Mouse (Mus musculus): ENCODE measurements around the gene Olfr994. TPM values are rescaled to one million over a fixed set of nuclear protein-coding genes. Genes with fewer than 3 reads are reported as not detected.

Gene Olfr994
- polyA plus RNA-seq (2014; fragmentation: Nextera tagmentation; extraction: Ambion mirVana) = not detected in 2 replicates

- no peak within 1 kb of the TSS for H3K9ac ChIP-seq (ENCODE audit: low read depth, low read length)
- no peaks in the 10 kb centered on the region for H3K36me3 ChIP-seq (ENCODE audit: control insufficient read depth, insufficient read depth, low read length)
- no peak within 1 kb of the TSS for H3K4me3 ChIP-seq (ENCODE audit: low read depth, low read length)
- H3K4me1 ChIP-seq (replicated peaks; ENCODE audit: control insufficient read depth, insufficient read depth, low read length) = no peaks in the 10 kb centered on the region
- no peak for ATAC-seq (ENCODE audit: low FRiP score)
- no peaks in the 10 kb centered on the region for H3K9me3 ChIP-seq (ENCODE audit: control insufficient read depth, low read length)
- WGBS = 88% methylated on average over 3 of the region's 3 CpGs
- DNase-seq (ENCODE audit: low spot score) = no peak
- H3K4me2 ChIP-seq (replicated peaks; ENCODE audit: low read depth, low read length) = no peak within 1 kb of the TSS
- H3K27me3 ChIP-seq (ENCODE audit: control insufficient read depth, insufficient read depth, low read length) = no peaks in the 10 kb centered on the region
- no peak within 1 kb of the TSS for H3K27ac ChIP-seq (ENCODE audit: low read depth, low read length)
These were observed at the start of gene Olfr994 for GRCm38 (mm10) chr2:85436351-85436750. Gene Olfr994 (minus strand): TSS chr2:85436451.

GRCm38 (mm10) chr2:85466801-85467325 is 30.6 kb upstream of the Olfr994 start:
- Histone ChIP-seq H3K27me3 (ENCODE audit: control insufficient read depth, insufficient read depth, low read length) (no peaks in the 10 kb centered on the region), H3K9me3 (ENCODE audit: control insufficient read depth, low read length) (no peaks in the 10 kb centered on the region), H3K4me1 (replicated peaks; ENCODE audit: control insufficient read depth, insufficient read depth, low read length) (no peaks in the 10 kb centered on the region), H3K9ac (ENCODE audit: low read depth, low read length) (no peak overlapping the region), H3K36me3 (ENCODE audit: control insufficient read depth, insufficient read depth, low read length) (no peaks in the 10 kb centered on the region), H3K27ac (ENCODE audit: low read depth, low read length) (no peak overlapping the region), H3K4me3 (ENCODE audit: low read depth, low read length) (no peak overlapping the region), H3K4me2 (replicated peaks; ENCODE audit: low read depth, low read length) (no peak overlapping the region)
- DNase-seq (ENCODE audit: low spot score) (no peak), ATAC-seq (ENCODE audit: low FRiP score) (no peak)
- WGBS = 90% methylated on average over 3 of the region's 3 CpGs

- no peaks in the 10 kb centered on the region for H3K36me3 ChIP-seq (ENCODE audit: control insufficient read depth, insufficient read depth, low read length)
- WGBS = 12% methylated on average over 1 of the region's 1 CpGs
- no peak within 1 kb of the TSS for H3K27ac ChIP-seq (ENCODE audit: low read depth, low read length)
- H3K4me1 ChIP-seq (replicated peaks; ENCODE audit: control insufficient read depth, insufficient read depth, low read length) = no peaks in the 10 kb centered on the region
- no peak within 1 kb of the TSS for H3K4me2 ChIP-seq (replicated peaks; ENCODE audit: low read depth, low read length)
- ATAC-seq (ENCODE audit: low FRiP score) (no peak), DNase-seq (ENCODE audit: low spot score) (no peak)
- H3K9ac ChIP-seq (ENCODE audit: low read depth, low read length) = no peak within 1 kb of the TSS
- no peaks in the 10 kb centered on the region for H3K27me3 ChIP-seq (ENCODE audit: control insufficient read depth, insufficient read depth, low read length)
- H3K9me3 ChIP-seq (ENCODE audit: control insufficient read depth, low read length) = no peaks in the 10 kb centered on the region
- H3K4me3 ChIP-seq (ENCODE audit: low read depth, low read length) = no peak within 1 kb of the TSS
These were observed 7.3 kb upstream of the Olfr994 start, which contains the start of gene Olfr995 for GRCm38 (mm10) chr2:85443539-85443938. Gene Olfr995 (minus strand): TSS chr2:85443639.

DNA sequence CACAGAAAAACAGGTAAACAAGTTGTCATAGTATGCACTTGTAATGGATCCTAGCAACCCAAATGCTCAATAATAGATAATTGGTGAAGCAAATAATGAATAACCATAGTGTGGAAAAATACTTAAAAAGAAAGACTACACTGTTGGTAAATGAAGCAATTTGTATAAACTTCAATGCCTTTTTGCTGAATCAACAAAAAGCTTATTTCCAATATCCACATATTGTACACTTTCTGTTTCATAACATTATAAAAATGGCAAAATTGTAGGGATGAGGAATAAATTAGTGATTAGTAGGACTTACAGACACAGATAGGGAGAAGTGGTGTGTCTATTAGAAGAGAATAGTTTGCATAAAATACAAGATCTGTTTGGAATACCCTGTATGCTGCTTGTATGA is 6.3 kb upstream of the Olfr994 start:
- Histone ChIP-seq H3K9me3 (ENCODE audit: control insufficient read depth, low read length) (no peaks in the 10 kb centered on the region), H3K27ac (ENCODE audit: low read depth, low read length) (no peak overlapping the region), H3K4me2 (replicated peaks; ENCODE audit: low read depth, low read length) (no peak overlapping the region), H3K4me1 (replicated peaks; ENCODE audit: control insufficient read depth, insufficient read depth, low read length) (no peaks in the 10 kb centered on the region), H3K4me3 (ENCODE audit: low read depth, low read length) (no peak overlapping the region), H3K36me3 (ENCODE audit: control insufficient read depth, insufficient read depth, low read length) (no peaks in the 10 kb centered on the region), H3K9ac (ENCODE audit: low read depth, low read length) (no peak overlapping the region), H3K27me3 (ENCODE audit: control insufficient read depth, insufficient read depth, low read length) (no peaks in the 10 kb centered on the region)
- no peak for ATAC-seq (ENCODE audit: low FRiP score)
- no peak for DNase-seq (ENCODE audit: low spot score)

GRCm38 (mm10) chr2:85425893-85426292 is 10.4 kb downstream of the Olfr994 start:
- Histone ChIP-seq H3K4me2 (replicated peaks; ENCODE audit: low read depth, low read length) (no peak overlapping the region), H3K4me1 (replicated peaks; ENCODE audit: control insufficient read depth, insufficient read depth, low read length) (no peaks in the 10 kb centered on the region), H3K4me3 (ENCODE audit: low read depth, low read length) (no peak overlapping the region), H3K27me3 (ENCODE audit: control insufficient read depth, insufficient read depth, low read length) (no peaks in the 10 kb centered on the region), H3K27ac (ENCODE audit: low read depth, low read length) (no peak overlapping the region), H3K9ac (ENCODE audit: low read depth, low read length) (no peak overlapping the region), H3K9me3 (ENCODE audit: control insufficient read depth, low read length) (no peaks in the 10 kb centered on the region), H3K36me3 (ENCODE audit: control insufficient read depth, insufficient read depth, low read length) (no peaks in the 10 kb centered on the region)
- 89% methylated on average over 1 of the region's 1 CpGs for WGBS
- no peak for ATAC-seq (ENCODE audit: low FRiP score)
- no peak for DNase-seq (ENCODE audit: low spot score)

GRCm38 (mm10) chr2:85414777-85415176 is 21.5 kb downstream of the Olfr994 start, which contains the start of gene Olfr993:
Gene Olfr993 (minus strand): TSS chr2:85414877.
- Histone ChIP-seq H3K9me3 (ENCODE audit: control insufficient read depth, low read length) (no peaks in the 10 kb centered on the region), H3K4me3 (ENCODE audit: low read depth, low read length) (no peak within 1 kb of the TSS), H3K27me3 (ENCODE audit: control insufficient read depth, insufficient read depth, low read length) (no peaks in the 10 kb centered on the region), H3K36me3 (ENCODE audit: control insufficient read depth, insufficient read depth, low read length) (no peaks in the 10 kb centered on the region), H3K4me1 (replicated peaks; ENCODE audit: control insufficient read depth, insufficient read depth, low read length) (no peaks in the 10 kb centered on the region), H3K4me2 (replicated peaks; ENCODE audit: low read depth, low read length) (no peak within 1 kb of the TSS), H3K9ac (ENCODE audit: low read depth, low read length) (no peak within 1 kb of the TSS), H3K27ac (ENCODE audit: low read depth, low read length) (no peak within 1 kb of the TSS)
- ATAC-seq (ENCODE audit: low FRiP score) = no peak
- DNase-seq (ENCODE audit: low spot score) = no peak

DNA sequence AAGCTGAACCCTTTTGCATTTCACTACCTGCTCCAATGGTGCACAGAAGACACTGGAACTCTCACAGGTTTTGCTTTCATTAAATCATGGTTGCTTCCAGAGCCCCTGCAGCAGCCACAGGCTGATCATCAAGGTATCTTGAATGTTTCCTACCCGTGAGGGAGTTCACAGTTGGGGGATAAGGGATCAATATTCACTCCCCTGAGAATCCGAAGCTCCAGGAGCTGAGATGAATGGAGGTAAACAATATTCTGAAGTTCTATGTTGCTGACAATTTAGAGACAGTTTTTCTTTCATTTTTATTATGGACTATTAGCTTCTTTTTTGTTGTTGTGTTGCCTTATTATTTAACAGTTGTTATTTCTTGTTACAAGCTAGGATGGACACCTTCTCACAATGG is 26.9 kb downstream of the Olfr994 start, which contains the start of gene Olfr992:
Olfr992 (minus strand) TSS at position 101 of the 400 bp plus-strand sequence.
- Histone ChIP-seq H3K4me1 (replicated peaks; ENCODE audit: control insufficient read depth, insufficient read depth, low read length) (no peaks in the 10 kb centered on the region), H3K4me2 (replicated peaks; ENCODE audit: low read depth, low read length) (no peak within 1 kb of the TSS), H3K27me3 (ENCODE audit: control insufficient read depth, insufficient read depth, low read length) (no peaks in the 10 kb centered on the region), H3K27ac (ENCODE audit: low read depth, low read length) (no peak within 1 kb of the TSS), H3K36me3 (ENCODE audit: control insufficient read depth, insufficient read depth, low read length) (no peaks in the 10 kb centered on the region), H3K9me3 (ENCODE audit: control insufficient read depth, low read length) (no peaks in the 10 kb centered on the region), H3K9ac (ENCODE audit: low read depth, low read length) (no peak within 1 kb of the TSS), H3K4me3 (ENCODE audit: low read depth, low read length) (no peak within 1 kb of the TSS)
- DNase-seq (ENCODE audit: low spot score) (no peak), ATAC-seq (ENCODE audit: low FRiP score) (no peak)
- 55% methylated on average over 2 of the region's 2 CpGs for WGBS

Other genes starting within 250 kb of the Olfr994 start
- 1.1 and 2.3 TPM in 2 replicates for gene Lrrc55, start 239.3 kb downstream of the Olfr994 start, polyA plus RNA-seq (2014; fragmentation: Nextera tagmentation; extraction: Ambion mirVana)
- not detected in 2 replicates for gene Olfr987, start 97.1 kb downstream of the Olfr994 start, polyA plus RNA-seq (2014; fragmentation: Nextera tagmentation; extraction: Ambion mirVana)
- gene Olfr988, start 73.2 kb downstream of the Olfr994 start, polyA plus RNA-seq (2014; fragmentation: Nextera tagmentation; extraction: Ambion mirVana) = not detected in 2 replicates
- not detected in 2 replicates for gene Olfr992, start 27.0 kb downstream of the Olfr994 start, polyA plus RNA-seq (2014; fragmentation: Nextera tagmentation; extraction: Ambion mirVana)
- gene Olfr993, start 21.6 kb downstream of the Olfr994 start, polyA plus RNA-seq (2014; fragmentation: Nextera tagmentation; extraction: Ambion mirVana) = not detected in 2 replicates
- gene Olfr995, start 7.2 kb upstream of the Olfr994 start, polyA plus RNA-seq (2014; fragmentation: Nextera tagmentation; extraction: Ambion mirVana) = not detected in 2 replicates
- gene 4833423E24Rik, start 82.6 kb upstream of the Olfr994 start, polyA plus RNA-seq (2014; fragmentation: Nextera tagmentation; extraction: Ambion mirVana) = 0.17 TPM in 1 of 2 replicates, not detected in the other
- not detected in 2 replicates for gene Olfr996, start 142.8 kb upstream of the Olfr994 start, polyA plus RNA-seq (2014; fragmentation: Nextera tagmentation; extraction: Ambion mirVana)
- gene Olfr998, start 152.5 kb upstream of the Olfr994 start, polyA plus RNA-seq (2014; fragmentation: Nextera tagmentation; extraction: Ambion mirVana) = not detected in 2 replicates
- gene Olfr1000, start 175.5 kb upstream of the Olfr994 start, polyA plus RNA-seq (2014; fragmentation: Nextera tagmentation; extraction: Ambion mirVana) = not detected in 2 replicates
- not detected in 2 replicates for gene Olfr1002, start 214.3 kb upstream of the Olfr994 start, polyA plus RNA-seq (2014; fragmentation: Nextera tagmentation; extraction: Ambion mirVana)
- not detected in 2 replicates for gene Olfr154, start 228.0 kb upstream of the Olfr994 start, polyA plus RNA-seq (2014; fragmentation: Nextera tagmentation; extraction: Ambion mirVana)
- not detected in 2 replicates for gene Olfr1006, start 242.3 kb upstream of the Olfr994 start, polyA plus RNA-seq (2014; fragmentation: Nextera tagmentation; extraction: Ambion mirVana)

Data from hindbrain, embryonic 11.5 days (tissue).